Mouse (Mus musculus): Measurements from ENCODE around the gene Surf4.

- no peak for TF ChIP-seq ZC3H11A (IDR thresholded peaks at IDR 0.05; ENCODE audit: borderline replicate concordance, low read depth, low read length)
- TF ChIP-seq ZNF384 (IDR thresholded peaks at IDR 0.05; ENCODE audit: low read depth, low read length), result no peak
- TF ChIP-seq CHD2 (IDR thresholded peaks at IDR 0.05; ENCODE audit: low read depth, low read length), result no peak
- no peak for TF ChIP-seq HCFC1 (IDR thresholded peaks at IDR 0.05; ENCODE audit: borderline replicate concordance, insufficient read depth, low read length)
Measured at GRCm38 (mm10) chr2:26973116-26973515, 39.4 kb upstream of the Surf4 start, which contains the start of gene Adamts13.

Data from ES-E14 (cell line).